23 mouse cellular contexts compared by ENCODE assay signal in genomic region chr2:132224359-132224758, GRCm38 (mm10). TPM values are rescaled to one million over a fixed set of nuclear protein-coding genes. Genes with fewer than 3 reads are reported as not detected.
A peak's percentile ranks its signal among the peaks of the same experiment; 100 is the strongest.
DNase-seq lines count a peak whose midpoint lies in the region; ATAC-seq and TF ChIP-seq lines count a peak whose summit lies in the region.
"Had no signal": no experiment of that assay in that cellular context is flagged by ENCODE, and none has a peak within 500 bp of the region (broad histone marks: within the 10 kb centered on the region; RNA-seq: fewer than 3 reads in every experiment).

No protein-coding gene starts in this region.

- 20% methylated on average over 4 of the region's 4 CpGs for WGBS in cerebellum, adult 2 months

- H3K27ac ChIP-seq in cerebellum, adult 2 months (ENCODE audit: insufficient read depth, low read length), result no peak overlapping the region
- H3K27ac ChIP-seq: heart, embryonic 15.5 days; hindbrain, embryonic 15.5 days; layer of hippocampus, adult 2 months; limb, embryonic 13.5 days; liver, embryonic 14.5 days; lung, embryonic 15.5 days; midbrain, embryonic 12.5 days had no signal

- no peak for TF ChIP-seq POLR2A in cerebellum, adult 2 months (IDR thresholded peaks at IDR 0.05; ENCODE audit: borderline replicate concordance, insufficient read depth, low read length)

- peak; percentile 37 to 58 for DNase-seq in cerebellum, postnatal 10 days
- no peak for DNase-seq in cerebellum, adult 2 months
- peak; percentile 43 for DNase-seq in layer of hippocampus, adult 11-12 months (ENCODE audit: low spot score)
- DNase-seq in layer of hippocampus, postnatal 14 days (ENCODE audit: low spot score in 2 of 2), result no peak
- peak; percentile 50 for DNase-seq in telencephalon, adult 2 months (ENCODE audit: low read depth, low spot score)
- no peak for DNase-seq in adrenal gland, postnatal 25 days
- DNase-seq: adrenal gland, postnatal 14 days; cerebellum, adult 11 months; cerebellum, postnatal 36 days; gastrocnemius, postnatal 10 days; kidney, adult 8-10 months; kidney, postnatal 10 days; spleen, adult 18-20 months; thymus, postnatal 14 days had no signal

- no peaks in the 10 kb centered on the region for H3K4me1 ChIP-seq in cerebellum, adult 2 months (ENCODE audit: control insufficient read depth, insufficient read depth, low read length)
- H3K4me1 ChIP-seq: hindbrain, embryonic 15.5 days; limb, embryonic 13.5 days; midbrain, embryonic 12.5 days had no signal

- peak; percentile 84 for ATAC-seq in granulocyte monocyte progenitor cell, adult 5-6 weeks (replicated peaks; ENCODE audit: poor library complexity, severe bottlenecking)
- ATAC-seq: forebrain, embryonic 14.5 days had no signal

- no peak overlapping the region for H3K4me3 ChIP-seq in cerebellum, adult 2 months (replicated peaks; ENCODE audit: insufficient read depth, low read depth, low read length)
- H3K4me3 ChIP-seq: heart, embryonic 15.5 days; hindbrain, embryonic 15.5 days; layer of hippocampus, adult 2 months; limb, embryonic 13.5 days; lung, embryonic 15.5 days; midbrain, embryonic 12.5 days had no signal

- no peaks in the 10 kb centered on the region; the same call in 1 of the 2 replicates for H3K27me3 ChIP-seq in cerebellum, adult 2 months (ENCODE audit: control insufficient read depth, insufficient read depth, low read length)
- H3K27me3 ChIP-seq: heart, embryonic 15.5 days; hindbrain, embryonic 15.5 days; limb, embryonic 13.5 days; lung, embryonic 15.5 days; midbrain, embryonic 12.5 days had no signal

- TF ChIP-seq CTCF in cerebellum, adult 2 months (IDR thresholded peaks at IDR 0.05; ENCODE audit: borderline replicate concordance, insufficient read depth, low read depth, low read length), result no peak

RNA-seq across cellular contexts. Expression of gene Tmem230, which starts 23.2 kb away (rescaled TPM):
- 81.9 and 93.6 TPM in 2 replicates for polyA plus RNA-seq in cerebellum, adult 2 months (2012; rRNA removed)
- total RNA-seq in layer of hippocampus, postnatal 14 days (2021), result 10 to 100 TPM; 25.8 to 27.7 TPM
- total RNA-seq in granulocyte monocyte progenitor cell, adult 5-6 weeks (2014; fragmentation: Nextera tagmentation), result 50.1 and 51.5 TPM in 2 replicates
- 18.7 and 19.4 TPM in 2 replicates for total RNA-seq in granulocyte monocyte progenitor cell, adult 5-6 weeks (2017)
- 46.2 and 46.4 TPM in 2 replicates for total RNA-seq in adrenal gland, postnatal 25 days (2021)

RNA-seq across cellular contexts. Expression of gene Pcna, which starts 28.8 kb away (rescaled TPM):
- polyA plus RNA-seq in cerebellum, adult 2 months (2012; rRNA removed), result 69.3 and 73.1 TPM in 2 replicates
- total RNA-seq in layer of hippocampus, postnatal 14 days (2021), result 10 to 100 TPM; 45.3 to 51.5 TPM
- 627 and 644 TPM in 2 replicates for total RNA-seq in granulocyte monocyte progenitor cell, adult 5-6 weeks (2014; fragmentation: Nextera tagmentation)
- 619 and 668 TPM in 2 replicates for total RNA-seq in granulocyte monocyte progenitor cell, adult 5-6 weeks (2017)
- total RNA-seq in adrenal gland, postnatal 25 days (2021), result 92.6 and 103 TPM in 2 replicates

RNA-seq across cellular contexts. Expression of gene Cds2, which starts 38.6 kb away (rescaled TPM):
- polyA plus RNA-seq in cerebellum, adult 2 months (2012; rRNA removed), result 152 and 155 TPM in 2 replicates
- total RNA-seq in layer of hippocampus, postnatal 14 days (2021), result 100 to 1,000 TPM; 194 to 204 TPM
- 8.7 and 22.5 TPM in 2 replicates for total RNA-seq in granulocyte monocyte progenitor cell, adult 5-6 weeks (2014; fragmentation: Nextera tagmentation)
- total RNA-seq in granulocyte monocyte progenitor cell, adult 5-6 weeks (2017), result 7.0 and 9.7 TPM in 2 replicates
- 70.5 and 91.0 TPM in 2 replicates for total RNA-seq in adrenal gland, postnatal 25 days (2021)

Comparison
In these comparisons a context has a peak if more than half of its experiments do, and no peak if none do; other contexts are left out.
1. DNase-seq: peak in cerebellum, postnatal 10 days (2 of 2), layer of hippocampus, adult 11-12 months (single experiment) and telencephalon, adult 2 months (single experiment); none in cerebellum, adult 2 months (0 of 2), layer of hippocampus, postnatal 14 days (0 of 2) and adrenal gland, postnatal 25 days (single experiment).